Mouse (Mus musculus) thymus, postnatal 36 days (tissue): ENCODE measurements at regions not wholly inside any gene's neighbourhood (a gene's known extent, or its start where the extent isn't known, plus 50 kb on each side); places are given as distances from the start of the nearest gene placed in this dataset.
A peak's percentile ranks its signal among the peaks of the same experiment; 100 is the strongest.

ENCODE experiments used
- DNase-seq, 2 experiments: peaks; one replicate each; pipeline ENCODE4 v3.0.0; 2022; ENCODE audit warnings: mixed read lengths in 2 of 2

GRCm38 (mm10) chr5:35221451-35222305 is 56.4 kb upstream of the Adra2c start:
- DNase-seq, result no peak

- no peak for DNase-seq
Measured at GRCm38 (mm10) chr5:35216271-35216670, 61.8 kb upstream of the Adra2c start.

DNA sequence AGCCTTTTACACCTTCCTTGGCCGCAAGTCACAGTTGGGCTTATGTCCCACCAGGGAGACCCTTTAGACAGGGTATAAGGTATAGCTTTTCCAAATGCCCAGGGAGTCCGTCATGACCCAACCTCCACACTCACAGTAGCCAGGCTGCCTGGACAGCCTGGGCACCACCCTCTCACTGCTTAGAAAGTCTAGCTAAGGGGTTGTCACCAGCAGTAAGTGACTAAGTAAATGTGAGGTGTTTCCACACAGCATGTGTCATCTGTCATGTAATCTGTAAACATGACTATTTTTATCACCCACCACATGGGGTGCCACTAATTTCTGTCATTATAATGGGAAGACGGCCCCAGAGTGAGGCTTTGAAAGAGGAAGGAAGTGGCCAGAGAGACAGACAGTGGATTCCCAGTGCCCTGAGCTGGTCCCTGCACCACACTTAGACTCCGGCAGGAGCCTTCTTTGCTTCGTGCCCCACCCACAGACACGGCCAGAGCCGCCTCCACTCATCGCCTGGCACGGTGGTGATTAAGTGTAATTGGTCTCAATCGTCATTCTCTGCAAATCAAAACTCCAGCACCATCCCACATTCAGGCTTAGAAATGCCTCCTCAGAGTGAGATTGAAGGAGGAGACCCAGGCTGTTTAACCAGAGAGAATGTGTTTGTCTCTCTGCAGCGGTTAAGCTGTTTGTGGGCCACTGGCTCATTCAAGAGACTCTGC is 62.5 kb upstream of the Adra2c start:
- no peak for DNase-seq

- DNase-seq, result no peak
Measured at GRCm38 (mm10) chr5:35215007-35215406, 63.1 kb upstream of the Adra2c start.

GRCm38 (mm10) chr5:35209348-35209747 is 68.8 kb upstream of the Adra2c start:
- no peak for DNase-seq

- DNase-seq, result no peak
Measured at GRCm38 (mm10) chr5:35204049-35204448, 74.1 kb upstream of the Adra2c start.

DNA sequence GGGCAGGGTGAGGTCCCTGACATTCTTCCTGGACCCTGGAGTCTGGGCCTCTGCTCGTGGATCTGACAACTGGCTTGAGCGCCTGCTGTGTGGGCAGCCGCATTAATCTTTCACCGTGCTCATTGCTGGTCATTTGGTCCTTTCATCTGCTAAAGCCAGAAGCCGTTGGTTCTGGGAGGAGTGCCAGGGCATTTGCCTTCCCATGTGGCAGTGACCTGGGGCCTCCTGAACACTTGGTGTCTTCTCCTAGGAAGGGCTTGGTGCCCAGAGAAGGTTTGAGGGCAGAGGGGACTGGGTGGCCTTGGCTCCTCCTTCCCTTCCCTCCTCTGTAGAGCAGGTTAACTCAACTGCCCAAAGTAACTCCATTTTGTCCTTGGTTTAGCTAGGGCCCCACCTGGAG is 79.7 kb upstream of the Adra2c start:
- no peak for DNase-seq

- DNase-seq, result no peak
Measured at GRCm38 (mm10) chr5:35189113-35189797, 83.7 kb upstream of the Lrpap1 start.

- DNase-seq, result no peak
Measured at GRCm38 (mm10) chr5:35185826-35186225, 80.3 kb upstream of the Lrpap1 start.

DNA sequence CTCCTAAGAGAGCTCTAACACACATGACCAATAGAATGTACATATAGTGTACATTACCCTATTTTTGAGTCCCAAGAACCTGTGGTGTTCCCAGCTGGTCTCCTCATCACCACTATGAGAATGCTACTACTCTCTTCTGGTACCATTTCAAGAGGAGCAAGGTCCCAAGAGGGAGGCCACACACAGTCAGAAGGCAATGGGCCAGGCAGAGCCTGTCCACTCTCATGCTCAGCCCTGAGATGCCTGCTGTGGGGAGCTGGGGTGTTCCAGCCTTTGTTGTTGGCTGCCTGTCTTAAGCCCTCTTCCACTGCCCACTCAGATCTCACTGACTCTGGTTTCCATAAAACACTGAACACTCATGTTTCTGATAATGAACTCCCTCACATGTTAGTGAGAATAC is 79.7 kb upstream of the Lrpap1 start:
- no peak for DNase-seq

- DNase-seq, result peak; percentile 56 to 65
Measured at GRCm38 (mm10) chr5:35183418-35183817, 77.9 kb upstream of the Lrpap1 start.

DNA sequence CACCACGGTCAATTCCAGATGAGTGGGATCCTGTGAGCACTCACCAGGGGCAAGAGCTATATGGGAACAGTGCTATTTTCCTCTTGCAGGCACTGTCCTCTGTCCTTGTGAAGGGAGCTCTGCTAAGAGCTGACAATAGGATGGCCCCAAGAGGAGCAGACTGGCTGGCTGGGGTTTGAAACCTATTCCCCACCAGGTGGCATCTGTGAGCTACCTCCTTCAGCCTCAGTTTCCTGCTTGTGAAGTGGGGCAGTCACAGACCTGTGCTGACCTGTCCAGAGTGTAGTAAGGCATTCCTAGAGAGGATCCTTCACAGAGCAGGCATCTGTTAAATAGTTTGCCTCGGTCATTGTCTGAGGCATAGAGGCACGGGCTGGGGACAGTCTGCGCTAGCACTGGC is 71.8 kb upstream of the Lrpap1 start:
- peak in 1 of 2 experiments; percentile 12 for DNase-seq

- DNase-seq, result no peak
Measured at GRCm38 (mm10) chr5:35176112-35176848, 70.7 kb upstream of the Lrpap1 start.

DNA sequence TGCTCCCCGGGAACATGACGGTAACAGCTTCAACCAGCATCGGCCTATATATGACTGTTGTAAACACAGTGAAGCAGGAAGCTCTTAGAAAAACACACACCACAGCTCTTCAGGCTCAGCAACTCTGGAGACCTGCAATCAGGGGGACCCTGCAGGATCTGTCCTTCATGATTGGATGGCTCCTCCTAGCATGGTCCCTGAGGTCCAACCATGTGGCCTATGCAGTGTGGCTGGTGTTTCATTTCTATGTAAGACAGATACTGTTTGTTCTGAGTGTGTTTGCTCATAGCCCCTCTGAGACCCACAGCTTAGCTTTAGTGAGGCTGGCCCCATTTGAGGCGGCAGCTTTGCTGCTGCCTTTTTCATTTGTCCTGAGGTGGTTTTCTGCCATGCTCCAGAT is 68.8 kb upstream of the Lrpap1 start:
- no peak for DNase-seq

DNA sequence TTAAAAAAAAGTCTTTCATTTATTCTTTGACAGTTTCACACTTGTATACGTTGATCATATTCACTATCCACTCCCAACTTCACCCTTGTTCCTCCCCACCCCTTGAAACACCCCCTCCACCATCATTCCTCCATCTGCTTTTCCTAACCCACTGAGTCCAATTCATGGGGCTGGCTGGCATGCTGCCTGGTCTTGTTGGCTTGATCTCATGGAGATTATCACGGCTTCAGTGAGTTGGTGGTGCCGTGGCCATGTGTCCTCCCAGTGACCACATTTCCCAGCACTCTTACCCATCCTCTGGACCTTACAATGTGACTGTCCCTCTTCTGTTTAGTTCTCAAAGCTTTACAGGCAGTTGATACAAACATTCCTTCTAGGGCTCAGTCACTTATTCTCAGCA is 65.8 kb upstream of the Lrpap1 start:
- DNase-seq, result no peak

DNA sequence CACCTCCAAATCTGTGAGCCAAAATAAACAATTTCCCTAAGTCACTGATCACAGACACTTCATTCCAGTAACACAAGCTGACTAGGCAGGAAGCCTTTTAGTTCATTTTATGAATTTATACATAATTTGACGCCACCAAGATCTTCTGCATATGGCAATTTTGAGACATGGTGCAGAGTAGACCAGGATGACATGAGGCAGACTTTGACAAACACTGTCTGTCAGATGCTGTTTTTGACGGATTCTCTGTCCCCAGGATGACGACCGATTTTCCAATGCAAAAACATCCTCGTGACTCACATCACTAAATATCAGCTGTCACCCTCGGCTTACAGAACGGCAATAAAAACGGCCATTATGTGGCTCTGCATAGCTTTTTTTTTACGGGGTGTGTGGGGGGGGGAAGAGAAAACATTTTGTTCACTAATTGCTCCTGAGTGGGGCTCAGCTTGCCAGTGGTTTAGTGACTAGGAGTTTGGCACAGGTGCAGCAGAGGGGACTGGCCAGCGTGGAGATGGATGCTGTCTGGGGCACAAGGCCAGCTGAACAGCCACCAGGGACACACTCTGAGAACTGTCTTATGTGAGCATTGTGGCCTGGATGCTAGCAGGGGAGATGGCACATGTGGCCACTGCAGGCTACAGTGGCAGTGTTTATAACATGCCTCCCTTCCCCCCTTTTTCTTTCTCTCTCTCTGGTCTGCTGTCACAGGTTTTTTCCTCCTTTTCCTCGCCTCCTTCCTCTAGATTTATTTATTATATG is 65.0 kb upstream of the Lrpap1 start:
- DNase-seq, result no peak

- DNase-seq, result no peak
Measured at GRCm38 (mm10) chr5:35169614-35170293, 64.2 kb upstream of the Lrpap1 start.

DNA sequence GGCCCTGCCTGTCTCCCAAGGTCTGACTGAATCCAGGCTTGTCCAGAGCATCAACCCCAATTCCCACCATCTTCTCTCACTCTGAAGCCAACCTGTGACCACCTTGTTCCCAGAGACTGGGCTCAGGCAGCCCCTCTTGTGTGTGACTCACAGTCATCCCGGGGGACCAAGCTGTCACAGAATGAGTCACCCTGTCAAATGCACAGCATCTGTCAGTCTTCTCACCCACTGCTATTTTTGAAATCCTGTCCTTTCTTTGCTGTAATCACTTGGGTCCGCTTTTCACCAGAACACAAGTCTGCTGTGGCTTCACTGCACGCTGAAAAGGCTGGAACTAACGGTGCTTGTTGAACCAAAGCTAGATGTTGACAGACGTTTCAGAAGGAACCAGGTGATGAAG is 63.3 kb upstream of the Lrpap1 start:
- no peak for DNase-seq

GRCm38 (mm10) chr5:35168369-35168768 is 62.8 kb upstream of the Lrpap1 start:
- no peak for DNase-seq

GRCm38 (mm10) chr5:35165993-35166392 is 60.4 kb upstream of the Lrpap1 start:
- peak; percentile 25 to 53 for DNase-seq

- no peak for DNase-seq
Measured at GRCm38 (mm10) chr5:35165459-35165858, 59.9 kb upstream of the Lrpap1 start.

DNA sequence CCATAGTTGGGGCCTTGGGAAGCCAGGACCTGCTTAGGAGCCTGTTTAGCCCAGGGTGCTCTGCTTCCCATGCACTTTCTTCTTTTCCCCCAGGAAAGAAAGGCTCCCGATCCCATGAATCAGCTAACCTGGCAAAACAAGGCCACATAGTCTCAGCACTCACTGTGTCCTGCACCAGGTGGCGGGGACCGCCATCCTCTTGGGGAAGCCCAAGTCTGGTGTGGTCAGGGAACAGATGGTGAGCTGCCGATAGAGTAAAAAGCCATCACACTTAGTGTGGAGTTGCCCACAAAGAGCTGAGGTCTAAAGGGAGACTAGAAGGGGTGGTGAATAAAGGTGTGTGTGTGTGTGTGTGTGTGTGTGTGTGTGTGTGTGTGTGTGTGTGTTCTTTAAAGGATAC is 57.0 kb upstream of the Lrpap1 start:
- DNase-seq, result no peak
